Mouse (Mus musculus): ENCODE results near the gene Gm11541. TPM values are rescaled to one million over a fixed set of nuclear protein-coding genes. Genes with fewer than 3 reads are reported as not detected.

The Gm11541 gene
- polyA plus RNA-seq, 1 experiment from 2014 or later = 0.15 TPM

DNA sequence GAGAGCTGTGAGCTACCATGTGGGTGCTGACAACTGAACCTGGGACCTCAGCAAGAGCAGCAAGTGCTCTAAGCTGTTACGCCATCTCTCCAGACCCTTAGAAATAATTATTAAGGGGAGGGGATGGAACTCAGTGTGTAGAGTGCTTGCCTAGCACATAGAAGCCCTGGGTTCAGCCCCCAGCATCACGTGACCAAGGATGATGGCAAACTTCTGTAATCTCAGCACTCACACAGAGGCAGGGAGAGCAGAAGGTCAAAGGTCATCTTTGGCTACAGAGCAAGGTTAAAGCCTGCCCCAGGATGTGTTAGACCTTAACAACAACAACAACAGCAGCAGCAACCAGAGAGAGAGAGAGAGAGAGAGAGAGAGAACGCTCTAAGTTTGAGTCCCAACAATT, 24.2 kb upstream of the Gm11541 start:
- DNase-seq (ENCODE audit: low spot score) = no peak
- no peak for ATAC-seq (replicated peaks; ENCODE audit: insufficient number of reproducible peaks, low FRiP score, low TSS enrichment, low read depth)
- no peaks in the 10 kb centered on the region for H3K9me3 ChIP-seq (replicated peaks; ENCODE audit: control insufficient read depth, low read length)
- no peak overlapping the region for H3K4me2 ChIP-seq (ENCODE audit: low read depth, low read length)
- H3K4me1 ChIP-seq (ENCODE audit: control insufficient read depth, insufficient read depth, low read length) = no peaks in the 10 kb centered on the region
- no peak overlapping the region for H3K27ac ChIP-seq (replicated peaks; ENCODE audit: low read depth, low read length)
- no peak overlapping the region for H3K9ac ChIP-seq (replicated peaks; ENCODE audit: low read length)
- WGBS = 81% methylated on average over 3 of the region's 3 CpGs
- H3K4me3 ChIP-seq (ENCODE audit: low read depth, low read length) = no peak overlapping the region
- H3K27me3 ChIP-seq (ENCODE audit: control insufficient read depth, insufficient read depth, low read length) = no peaks in the 10 kb centered on the region
- H3K36me3 ChIP-seq (replicated peaks; ENCODE audit: control insufficient read depth, insufficient read depth, low read depth, low read length) = no peaks in the 10 kb centered on the region

DNA sequence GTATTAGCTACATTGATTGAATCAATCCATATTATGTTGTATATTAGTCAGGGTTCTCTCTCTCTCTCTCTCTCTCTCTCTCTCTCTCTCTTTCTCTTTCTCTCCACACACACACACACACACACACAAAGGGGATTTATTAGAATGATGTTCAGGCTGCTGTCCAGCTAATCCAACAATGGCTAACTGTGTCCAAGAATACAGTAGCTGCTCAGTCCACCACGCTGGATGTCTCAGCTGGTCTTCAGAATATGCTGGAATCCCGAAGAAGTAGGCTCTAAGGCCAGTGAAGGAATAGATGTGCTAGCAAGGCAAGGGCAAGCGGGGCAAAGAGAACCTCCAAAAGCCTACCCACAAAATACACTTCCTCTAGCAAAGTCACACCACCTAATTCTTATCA, 23.0 kb upstream of the Gm11541 start:
- Histone ChIP-seq H3K27ac (replicated peaks; ENCODE audit: low read depth, low read length) (no peak overlapping the region), H3K9me3 (replicated peaks; ENCODE audit: control insufficient read depth, low read length) (no peaks in the 10 kb centered on the region), H3K9ac (replicated peaks; ENCODE audit: low read length) (no peak overlapping the region), H3K4me2 (ENCODE audit: low read depth, low read length) (no peak overlapping the region), H3K4me3 (ENCODE audit: low read depth, low read length) (no peak overlapping the region), H3K36me3 (replicated peaks; ENCODE audit: control insufficient read depth, insufficient read depth, low read depth, low read length) (no peaks in the 10 kb centered on the region), H3K4me1 (ENCODE audit: control insufficient read depth, insufficient read depth, low read length) (no peaks in the 10 kb centered on the region), H3K27me3 (ENCODE audit: control insufficient read depth, insufficient read depth, low read length) (no peaks in the 10 kb centered on the region)
- WGBS = 91% methylated on average over 3 of the region's 3 CpGs
- DNase-seq (ENCODE audit: low spot score) (no peak), ATAC-seq (replicated peaks; ENCODE audit: insufficient number of reproducible peaks, low FRiP score, low TSS enrichment, low read depth) (no peak)

DNA sequence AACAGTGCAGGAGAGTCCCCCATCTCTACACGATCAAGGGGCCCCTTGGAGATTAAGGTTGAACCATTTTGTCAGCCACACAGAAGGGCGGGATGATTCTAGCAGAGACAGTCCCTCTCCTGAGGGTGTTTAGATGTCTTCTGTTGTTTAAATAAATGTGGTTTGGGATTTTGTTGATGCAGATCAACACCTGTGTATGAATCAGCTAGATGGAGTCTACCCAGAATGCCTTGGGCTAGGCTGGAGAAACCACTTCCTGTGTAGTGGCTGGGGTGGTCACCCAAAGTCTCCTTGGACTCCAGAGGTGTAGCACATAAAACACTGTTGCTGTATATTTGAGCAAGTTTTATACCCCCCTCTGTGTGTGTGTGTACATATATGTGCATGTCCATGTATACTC, 14.9 kb upstream of the Gm11541 start:
- H3K4me1 ChIP-seq (ENCODE audit: control insufficient read depth, insufficient read depth, low read length) = no peaks in the 10 kb centered on the region
- no peak for ATAC-seq (replicated peaks; ENCODE audit: insufficient number of reproducible peaks, low FRiP score, low TSS enrichment, low read depth)
- 93% methylated on average over 2 of the region's 2 CpGs for WGBS

DNA sequence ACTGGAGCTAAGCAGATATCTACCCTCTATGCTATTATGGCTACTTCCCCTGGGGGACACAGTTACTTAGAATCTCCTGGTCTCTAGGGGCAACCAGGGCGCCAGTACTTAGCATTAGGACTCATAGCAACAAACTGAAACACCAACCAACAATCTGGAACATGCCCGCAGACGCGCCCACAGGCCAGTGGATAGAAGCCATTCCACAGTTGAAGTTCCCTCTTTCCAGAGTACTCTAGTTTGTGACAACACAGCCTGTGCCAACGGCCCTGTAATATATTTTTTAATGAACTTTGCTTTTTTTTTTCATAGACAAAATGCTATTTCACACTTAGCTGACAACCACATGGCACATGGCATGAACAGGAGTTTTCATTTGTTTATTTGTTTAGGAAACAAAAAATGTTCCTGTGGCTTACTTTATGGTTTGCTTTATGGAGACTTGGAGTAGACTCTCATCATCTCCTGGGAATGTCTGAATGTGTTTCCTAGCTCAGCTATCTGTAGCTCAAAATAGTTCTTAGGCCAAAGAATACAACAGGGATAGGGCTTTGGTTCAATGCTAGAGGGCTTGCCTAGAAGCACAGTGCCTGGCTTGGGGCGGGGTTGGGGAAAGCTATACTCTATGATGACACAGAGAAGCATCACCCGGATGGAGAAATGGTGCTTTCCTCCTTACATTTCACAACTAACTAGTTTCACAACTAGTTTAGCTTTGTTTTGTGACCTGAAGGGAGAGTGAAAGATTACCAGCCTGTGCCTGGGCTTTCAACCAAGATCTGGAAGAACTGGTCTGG, 14.0 kb upstream of the Gm11541 start:
- H3K9ac ChIP-seq (replicated peaks; ENCODE audit: low read length) = no peak overlapping the region
- H3K27ac ChIP-seq (replicated peaks; ENCODE audit: low read depth, low read length) = no peak overlapping the region
- no peaks in the 10 kb centered on the region for H3K9me3 ChIP-seq (replicated peaks; ENCODE audit: control insufficient read depth, low read length)
- H3K4me1 ChIP-seq (ENCODE audit: control insufficient read depth, insufficient read depth, low read length) = no peaks in the 10 kb centered on the region
- no peak overlapping the region for H3K4me2 ChIP-seq (ENCODE audit: low read depth, low read length)
- no peak for DNase-seq (ENCODE audit: low spot score)
- 91% methylated on average over 7 of the region's 7 CpGs for WGBS
- no peak overlapping the region for H3K4me3 ChIP-seq (ENCODE audit: low read depth, low read length)
- no peaks in the 10 kb centered on the region for H3K36me3 ChIP-seq (replicated peaks; ENCODE audit: control insufficient read depth, insufficient read depth, low read depth, low read length)
- no peak for ATAC-seq (replicated peaks; ENCODE audit: insufficient number of reproducible peaks, low FRiP score, low TSS enrichment, low read depth)
- no peaks in the 10 kb centered on the region for H3K27me3 ChIP-seq (ENCODE audit: control insufficient read depth, insufficient read depth, low read length)

More for the DNA sequence above, 14.9 kb upstream of the Gm11541 start:
- Histone ChIP-seq H3K36me3 (replicated peaks; ENCODE audit: control insufficient read depth, insufficient read depth, low read depth, low read length) (no peaks in the 10 kb centered on the region), H3K9ac (replicated peaks; ENCODE audit: low read length) (no peak overlapping the region), H3K9me3 (replicated peaks; ENCODE audit: control insufficient read depth, low read length) (no peaks in the 10 kb centered on the region), H3K27me3 (ENCODE audit: control insufficient read depth, insufficient read depth, low read length) (no peaks in the 10 kb centered on the region), H3K4me3 (ENCODE audit: low read depth, low read length) (no peak overlapping the region), H3K4me2 (ENCODE audit: low read depth, low read length) (no peak overlapping the region), H3K27ac (replicated peaks; ENCODE audit: low read depth, low read length) (no peak overlapping the region)
- no peak for DNase-seq (ENCODE audit: low spot score)

GRCm38 (mm10) chr11:94717239-94717638, 12.9 kb upstream of the Gm11541 start:
- DNase-seq (ENCODE audit: low spot score) (no peak), ATAC-seq (replicated peaks; ENCODE audit: insufficient number of reproducible peaks, low FRiP score, low TSS enrichment, low read depth) (no peak)
- H3K9ac ChIP-seq (replicated peaks; ENCODE audit: low read length) = no peak overlapping the region
- 39% methylated on average over 11 of the region's 11 CpGs for WGBS
- H3K27me3 ChIP-seq (ENCODE audit: control insufficient read depth, insufficient read depth, low read length) = no peaks in the 10 kb centered on the region
- H3K4me3 ChIP-seq (ENCODE audit: low read depth, low read length) = no peak overlapping the region
- H3K9me3 ChIP-seq (replicated peaks; ENCODE audit: control insufficient read depth, low read length) = no peaks in the 10 kb centered on the region
- H3K4me2 ChIP-seq (ENCODE audit: low read depth, low read length) = no peak overlapping the region
- no peaks in the 10 kb centered on the region for H3K36me3 ChIP-seq (replicated peaks; ENCODE audit: control insufficient read depth, insufficient read depth, low read depth, low read length)
- no peak overlapping the region for H3K27ac ChIP-seq (replicated peaks; ENCODE audit: low read depth, low read length)
- no peaks in the 10 kb centered on the region for H3K4me1 ChIP-seq (ENCODE audit: control insufficient read depth, insufficient read depth, low read length)

DNA sequence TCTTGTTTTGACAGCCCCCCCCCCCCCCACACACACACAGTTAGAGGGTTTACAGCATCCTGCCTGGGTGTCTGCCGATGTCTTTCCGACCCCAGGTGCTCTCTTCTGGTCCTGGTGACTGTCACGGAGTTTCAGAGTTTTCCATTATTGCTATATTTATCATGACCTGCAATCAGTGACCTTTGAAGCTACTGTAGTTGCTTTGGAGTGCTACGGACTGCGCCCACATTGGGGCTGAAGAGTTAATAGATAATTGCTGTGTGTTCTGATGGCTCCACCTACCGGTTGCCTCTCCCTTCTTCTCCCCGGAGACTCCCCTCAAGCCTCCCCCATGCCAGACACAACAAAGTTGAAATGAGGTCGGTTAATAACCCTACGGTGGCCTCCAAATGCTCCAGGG, 12.5 kb upstream of the Gm11541 start:
- no peaks in the 10 kb centered on the region for H3K36me3 ChIP-seq (replicated peaks; ENCODE audit: control insufficient read depth, insufficient read depth, low read depth, low read length)
- H3K27me3 ChIP-seq (ENCODE audit: control insufficient read depth, insufficient read depth, low read length) = no peaks in the 10 kb centered on the region
- no peaks in the 10 kb centered on the region for H3K9me3 ChIP-seq (replicated peaks; ENCODE audit: control insufficient read depth, low read length)
- peak; percentile 67 for DNase-seq (ENCODE audit: low spot score)
- no peak overlapping the region for H3K4me3 ChIP-seq (ENCODE audit: low read depth, low read length)
- no peak for ATAC-seq (replicated peaks; ENCODE audit: insufficient number of reproducible peaks, low FRiP score, low TSS enrichment, low read depth)
- WGBS = 11% methylated on average over 9 of the region's 9 CpGs
- H3K4me1 ChIP-seq (ENCODE audit: control insufficient read depth, insufficient read depth, low read length) = no peaks in the 10 kb centered on the region
- no peak overlapping the region for H3K27ac ChIP-seq (replicated peaks; ENCODE audit: low read depth, low read length)
- H3K4me2 ChIP-seq (ENCODE audit: low read depth, low read length) = no peak overlapping the region
- no peak overlapping the region for H3K9ac ChIP-seq (replicated peaks; ENCODE audit: low read length)

GRCm38 (mm10) chr11:94715622-94716021, 11.3 kb upstream of the Gm11541 start:
- WGBS = 82% methylated on average over 5 of the region's 5 CpGs
- no peaks in the 10 kb centered on the region for H3K36me3 ChIP-seq (replicated peaks; ENCODE audit: control insufficient read depth, insufficient read depth, low read depth, low read length)

GRCm38 (mm10) chr11:94713246-94713860, 9.1 kb upstream of the Gm11541 start:
- no peaks in the 10 kb centered on the region for H3K9me3 ChIP-seq (replicated peaks; ENCODE audit: control insufficient read depth, low read length)
- no peaks in the 10 kb centered on the region for H3K27me3 ChIP-seq (ENCODE audit: control insufficient read depth, insufficient read depth, low read length)
- H3K9ac ChIP-seq (replicated peaks; ENCODE audit: low read length) = no peak overlapping the region; the same call in 1 of the 2 replicates
- no peak overlapping the region for H3K4me3 ChIP-seq (ENCODE audit: low read depth, low read length)
- H3K27ac ChIP-seq (replicated peaks; ENCODE audit: low read depth, low read length) = no peak overlapping the region
- WGBS = 45% methylated on average over 11 of the region's 11 CpGs
- DNase-seq (ENCODE audit: low spot score) = peak; percentile 49
- H3K36me3 ChIP-seq (replicated peaks; ENCODE audit: control insufficient read depth, insufficient read depth, low read depth, low read length) = no peaks in the 10 kb centered on the region
- no peak for ATAC-seq (replicated peaks; ENCODE audit: insufficient number of reproducible peaks, low FRiP score, low TSS enrichment, low read depth)
- no peak overlapping the region for H3K4me2 ChIP-seq (ENCODE audit: low read depth, low read length)
- H3K4me1 ChIP-seq (ENCODE audit: control insufficient read depth, insufficient read depth, low read length) = no peaks in the 10 kb centered on the region

More at GRCm38 (mm10) chr11:94715622-94716021, 11.3 kb upstream of the Gm11541 start:
- Histone ChIP-seq H3K9ac (replicated peaks; ENCODE audit: low read length) (no peak overlapping the region), H3K4me3 (ENCODE audit: low read depth, low read length) (no peak overlapping the region), H3K9me3 (replicated peaks; ENCODE audit: control insufficient read depth, low read length) (no peaks in the 10 kb centered on the region), H3K27me3 (ENCODE audit: control insufficient read depth, insufficient read depth, low read length) (no peaks in the 10 kb centered on the region), H3K4me2 (ENCODE audit: low read depth, low read length) (no peak overlapping the region), H3K4me1 (ENCODE audit: control insufficient read depth, insufficient read depth, low read length) (no peaks in the 10 kb centered on the region), H3K27ac (replicated peaks; ENCODE audit: low read depth, low read length) (no peak overlapping the region)
- no peak for DNase-seq (ENCODE audit: low spot score)
- ATAC-seq (replicated peaks; ENCODE audit: insufficient number of reproducible peaks, low FRiP score, low TSS enrichment, low read depth) = no peak

Measured in embryonic facial prominence, embryonic 11.5 days (tissue).